Mouse (Mus musculus) brain, embryonic 14.5 days (tissue): Measurements from ENCODE around the gene Dner.

Experiments
- CTCF ChIP-seq: fragments of 200-500 bp; IDR thresholded peaks from 2 replicates; pipeline ENCODE4 v1.5.1; 2012; ENCODE audit warnings: inconsistent platforms, mild to moderate bottlenecking, moderate library complexity, borderline replicate concordance; ENCODE audit not compliant: insufficient read depth, insufficient read length; ENCODE audit errors: extremely low read depth
- POLR2A ChIP-seq: fragments of 200-500 bp; IDR thresholded peaks from 2 replicates; pipeline ENCODE4 v1.6.1; 2012; ENCODE audit warnings: mild to moderate bottlenecking, inconsistent platforms, borderline replicate concordance; ENCODE audit not compliant: poor library complexity, insufficient read depth, insufficient read length, severe bottlenecking; ENCODE audit errors: extremely low read depth

DNA sequence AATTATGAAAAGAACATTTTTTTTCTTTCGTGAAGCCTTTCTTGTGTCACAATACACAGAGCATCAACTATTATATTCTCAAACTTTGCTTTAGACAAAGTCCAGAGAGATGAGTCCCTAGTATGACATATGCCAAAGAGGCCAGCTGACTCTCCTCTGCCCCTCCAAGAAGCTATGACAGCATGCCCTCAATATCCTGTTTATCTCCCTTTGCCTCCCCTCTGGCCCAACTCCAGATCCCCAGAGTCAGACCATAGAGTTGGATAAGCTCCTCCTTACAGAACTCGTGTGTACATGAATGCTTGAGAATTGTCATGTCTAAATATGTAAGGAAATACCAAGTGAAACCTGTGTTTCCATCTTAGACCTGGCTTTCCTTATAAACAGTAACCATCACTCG lies 170.5 kb downstream of the Dner start:
- TF ChIP-seq POLR2A (no peak), CTCF (no peak)
